Mouse (Mus musculus): ENCODE data around the gene Nfam1.

The Nfam1 gene

GRCm38 (mm10) chr15:82958253-82958701 is 74.8 kb downstream of the Nfam1 start:
- DNase-seq = peak; percentile 52

GRCm38 (mm10) chr15:82956721-82957120 is 76.4 kb downstream of the Nfam1 start:
- no peak for DNase-seq

- DNase-seq = no peak
Measured at GRCm38 (mm10) chr15:82956310-82956709, 76.8 kb downstream of the Nfam1 start.

- no peak for DNase-seq
Measured at GRCm38 (mm10) chr15:82955286-82955685, 77.8 kb downstream of the Nfam1 start.

GRCm38 (mm10) chr15:82954034-82954433 is 79.1 kb downstream of the Nfam1 start:
- DNase-seq = no peak

- DNase-seq = no peak
Measured at GRCm38 (mm10) chr15:82953096-82953495, 80.0 kb downstream of the Nfam1 start.

- DNase-seq = no peak
Measured at GRCm38 (mm10) chr15:82952292-82952705, 80.8 kb downstream of the Nfam1 start.

- DNase-seq = no peak
Measured at GRCm38 (mm10) chr15:82950246-82950645, 82.9 kb downstream of the Nfam1 start.

GRCm38 (mm10) chr15:82947431-82947830 is 85.7 kb downstream of the Nfam1 start:
- DNase-seq = no peak

- no peak for DNase-seq
Measured at GRCm38 (mm10) chr15:82944479-82945195, 88.5 kb downstream of the Nfam1 start.
